Mouse (Mus musculus): Measurements from ENCODE around the gene Cct8l1.

Cct8l1 gene

GRCm38 (mm10) chr5:25530629-25531028 is 14.8 kb downstream of the Cct8l1 start:
- DNase-seq: no peak

GRCm38 (mm10) chr5:25532256-25533147 is 16.6 kb downstream of the Cct8l1 start:
- no peak for DNase-seq

GRCm38 (mm10) chr5:25533298-25533697 is 17.4 kb downstream of the Cct8l1 start:
- DNase-seq: no peak

DNA sequence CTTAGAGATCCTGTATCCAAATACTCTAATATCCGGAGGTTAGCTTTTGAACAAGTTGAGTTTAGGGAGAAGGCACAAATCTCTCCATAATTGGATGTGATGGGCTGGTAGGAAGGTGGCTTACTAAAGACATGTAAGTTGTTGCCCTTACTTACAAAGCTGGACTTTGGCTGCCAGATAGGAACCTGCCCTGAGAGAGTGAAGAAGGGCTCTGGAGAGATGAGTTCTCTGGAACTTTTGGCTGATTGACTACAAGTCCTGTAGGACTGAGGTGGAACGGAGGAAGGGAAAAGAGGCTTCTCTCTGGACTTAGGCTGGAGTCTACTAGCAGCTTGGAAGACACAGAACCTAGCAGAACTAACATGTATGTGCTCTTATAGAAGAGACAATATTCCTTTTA is 19.7 kb downstream of the Cct8l1 start:
- no peak for DNase-seq

GRCm38 (mm10) chr5:25536451-25536850 is 20.6 kb downstream of the Cct8l1 start:
- no peak for DNase-seq

DNA sequence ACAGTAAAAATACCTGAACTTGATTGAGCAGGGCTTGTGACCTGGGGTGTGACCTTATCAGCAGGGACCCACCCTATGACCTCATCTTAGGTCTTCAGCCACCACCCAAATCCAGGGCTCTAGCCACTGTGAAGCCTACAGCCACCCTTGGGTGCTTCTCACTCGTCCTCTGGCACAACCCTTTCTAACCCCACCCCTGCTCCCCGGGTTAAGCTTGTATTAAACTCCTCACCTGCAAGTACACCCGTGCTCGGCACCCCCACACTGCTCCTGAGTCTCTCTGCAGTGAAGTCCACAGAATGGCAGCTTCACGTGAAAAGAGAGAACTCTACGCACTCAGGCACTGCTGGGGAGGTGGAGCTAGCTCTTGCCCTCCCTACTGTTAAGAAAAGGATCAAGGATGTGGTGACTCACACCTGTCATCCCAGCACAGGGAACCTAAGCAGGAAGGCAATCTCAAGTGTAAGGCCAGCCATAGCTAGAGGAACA is 21.1 kb downstream of the Cct8l1 start:
- no peak for DNase-seq

- no peak for DNase-seq
Measured at GRCm38 (mm10) chr5:25540412-25540811, 24.5 kb downstream of the Cct8l1 start.

GRCm38 (mm10) chr5:25540921-25541320 is 25.1 kb downstream of the Cct8l1 start:
- no peak for DNase-seq

GRCm38 (mm10) chr5:25541661-25542060 is 25.8 kb downstream of the Cct8l1 start:
- DNase-seq: no peak

GRCm38 (mm10) chr5:25544061-25544460 is 28.2 kb downstream of the Cct8l1 start:
- peak; percentile 34 for DNase-seq

DNA sequence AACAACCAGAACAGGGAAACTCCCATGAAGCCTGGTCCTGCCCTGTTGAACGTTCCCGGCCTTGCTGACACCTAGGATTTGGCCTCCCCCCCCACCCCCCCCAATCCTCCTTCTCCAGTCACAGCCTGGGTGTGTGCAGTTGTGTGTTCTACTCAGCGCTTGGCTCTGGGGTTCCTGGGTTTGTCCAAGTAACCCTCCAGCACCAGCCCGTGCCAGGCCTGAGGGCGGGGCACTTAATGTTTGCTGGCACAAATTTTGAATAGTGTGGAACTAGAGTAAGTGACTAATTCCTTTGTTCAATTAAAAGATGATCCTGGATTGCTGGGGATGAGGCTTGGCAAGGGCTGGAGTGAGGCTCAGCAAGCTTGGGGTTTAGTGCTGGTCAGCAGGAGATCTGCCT is 28.7 kb downstream of the Cct8l1 start:
- DNase-seq: peak; percentile 26

DNA sequence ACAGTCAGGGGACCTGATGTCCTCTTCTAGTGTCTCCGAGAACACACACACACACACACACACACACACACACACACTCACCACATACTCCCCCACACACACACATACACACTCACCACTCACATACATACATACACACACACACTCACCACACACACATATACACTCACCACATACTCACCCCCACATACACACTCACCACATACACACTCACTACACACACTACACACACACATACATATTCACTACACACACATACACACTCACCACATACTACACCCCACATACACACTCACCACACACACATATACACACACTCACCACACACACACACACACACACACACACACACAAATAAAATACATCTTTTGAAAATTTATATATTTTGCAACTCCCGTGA is 31.0 kb downstream of the Cct8l1 start:
- no peak for DNase-seq

DNA sequence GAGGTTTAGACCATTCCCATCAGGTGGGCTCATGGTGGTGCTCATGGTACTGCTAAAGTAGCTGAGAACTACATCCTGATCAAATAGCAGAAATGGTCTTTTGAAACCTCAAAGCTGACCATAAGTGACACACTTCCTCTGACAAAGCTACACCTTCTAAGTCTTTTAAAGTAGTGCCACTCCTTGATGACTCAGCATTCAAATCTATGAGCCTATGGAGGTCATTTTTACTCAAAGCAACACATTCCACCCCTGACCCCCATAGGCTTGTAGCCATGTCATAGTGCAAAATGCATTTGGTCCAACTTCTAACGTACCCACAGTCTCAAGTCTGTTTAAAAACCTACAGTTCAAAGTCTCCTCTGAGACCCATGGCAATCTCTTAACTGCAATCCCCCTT is 35.0 kb downstream of the Cct8l1 start:
- no peak for DNase-seq

- DNase-seq: no peak
Measured at GRCm38 (mm10) chr5:25554210-25554609, 38.3 kb downstream of the Cct8l1 start.

- DNase-seq: no peak
Measured at GRCm38 (mm10) chr5:25554689-25555088, 38.8 kb downstream of the Cct8l1 start.

DNA sequence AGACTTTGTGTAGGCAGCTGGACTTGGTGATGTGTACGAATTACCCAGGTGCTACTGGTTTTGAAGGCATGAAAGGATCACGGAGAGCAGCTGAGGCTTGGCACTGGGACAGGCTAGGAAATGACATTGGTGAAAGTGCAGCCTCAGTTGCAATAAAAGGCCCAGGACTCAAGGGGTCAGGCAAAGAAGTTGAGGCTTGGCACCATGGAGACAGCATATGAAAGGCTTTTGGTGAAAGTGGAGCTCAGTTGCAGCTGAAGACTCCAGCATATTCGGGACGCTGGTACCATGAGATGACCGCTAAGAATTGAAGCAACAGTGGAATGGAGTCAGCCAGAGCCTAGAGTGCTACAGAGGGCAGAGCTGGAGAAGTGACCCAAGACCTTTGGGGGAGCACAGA is 39.8 kb downstream of the Cct8l1 start:
- DNase-seq: no peak

- no peak for DNase-seq
Measured at GRCm38 (mm10) chr5:25556363-25556762, 40.5 kb downstream of the Cct8l1 start.
